Mouse (Mus musculus): ENCODE measurements around the gene Gusb.

DNA sequence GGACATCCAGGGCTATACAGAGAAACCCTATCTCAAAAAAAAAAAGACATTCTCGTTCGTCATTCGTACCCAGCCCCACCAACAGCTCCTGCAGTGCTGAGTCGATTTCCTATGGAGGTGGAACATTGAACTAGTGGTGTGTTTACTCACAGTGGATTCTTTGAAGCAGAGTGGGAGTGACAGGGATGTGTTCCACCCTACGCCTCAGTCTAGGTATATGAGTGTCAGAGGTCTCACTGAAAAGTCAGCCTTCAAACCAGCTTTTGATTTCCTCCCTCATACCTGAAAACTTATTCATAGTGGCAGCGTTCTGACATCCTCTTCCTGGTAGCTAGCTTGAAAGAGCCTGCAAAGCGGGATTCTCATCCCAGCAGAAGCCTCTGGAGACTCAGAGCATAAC lies 34.4 kb downstream of the Gusb start:
- TF ChIP-seq CTCF (IDR thresholded peaks at IDR 0.05; ENCODE audit: borderline replicate concordance, extremely low read depth, insufficient read depth, insufficient read length) (no peak), POLR2A (IDR thresholded peaks at IDR 0.05; ENCODE audit: borderline replicate concordance, extremely low read depth, insufficient read depth, insufficient read length, poor library complexity, severe bottlenecking) (no peak)
